Mouse (Mus musculus) MEL (cell line): ENCODE results near the gene Ric8b.

ENCODE experiments used
- CTCF ChIP-seq, 3 experiments: IDR thresholded peaks in 2 of 3; conservative IDR thresholded peaks in 1 of 3; 2 replicates each; pipeline ENCODE4 v1.5.1; 2011 to 2012; ENCODE audit warnings: low read length in 3 of 3, low read depth in 2 of 3, mild to moderate bottlenecking in 2 of 3, improper control_type of control experiment in 1 of 3, inconsistent platforms in 1 of 3, mixed read lengths in 1 of 3, moderate library complexity in 1 of 3; ENCODE audit not compliant: control insufficient read depth in 1 of 3, insufficient read depth in 1 of 3, poor library complexity in 1 of 3, severe bottlenecking in 1 of 3
- MAX ChIP-seq: IDR thresholded peaks from 2 replicates; pipeline ENCODE4 v1.6.1; 2011; ENCODE audit warnings: low read length, improper control_type of control experiment
- POLR2A ChIP-seq, 2 experiments: IDR thresholded peaks; 2 replicates each; pipeline ENCODE4 v1.6.1; 2011 to 2012; ENCODE audit warnings: low read length in 2 of 2, mild to moderate bottlenecking in 2 of 2, control low read depth in 1 of 2, improper control_type of control experiment in 1 of 2, low read depth in 1 of 2, moderate library complexity in 1 of 2; ENCODE audit not compliant: control insufficient read depth in 1 of 2, insufficient read depth in 1 of 2, poor library complexity in 1 of 2
- SMC3 ChIP-seq: IDR thresholded peaks from 2 replicates; pipeline ENCODE4 v1.6.1; 2011; ENCODE audit warnings: low read depth, low read length, improper control_type of control experiment
- USF2 ChIP-seq, 2 experiments: IDR thresholded peaks; 2 replicates each; pipeline ENCODE4 v1.6.1; 2011 to 2012; ENCODE audit warnings: improper control_type of control experiment in 2 of 2, low read length in 2 of 2, borderline replicate concordance in 1 of 2, inconsistent platforms in 1 of 2, low read depth in 1 of 2, mild to moderate bottlenecking in 1 of 2; ENCODE audit not compliant: insufficient read depth in 1 of 2

DNA sequence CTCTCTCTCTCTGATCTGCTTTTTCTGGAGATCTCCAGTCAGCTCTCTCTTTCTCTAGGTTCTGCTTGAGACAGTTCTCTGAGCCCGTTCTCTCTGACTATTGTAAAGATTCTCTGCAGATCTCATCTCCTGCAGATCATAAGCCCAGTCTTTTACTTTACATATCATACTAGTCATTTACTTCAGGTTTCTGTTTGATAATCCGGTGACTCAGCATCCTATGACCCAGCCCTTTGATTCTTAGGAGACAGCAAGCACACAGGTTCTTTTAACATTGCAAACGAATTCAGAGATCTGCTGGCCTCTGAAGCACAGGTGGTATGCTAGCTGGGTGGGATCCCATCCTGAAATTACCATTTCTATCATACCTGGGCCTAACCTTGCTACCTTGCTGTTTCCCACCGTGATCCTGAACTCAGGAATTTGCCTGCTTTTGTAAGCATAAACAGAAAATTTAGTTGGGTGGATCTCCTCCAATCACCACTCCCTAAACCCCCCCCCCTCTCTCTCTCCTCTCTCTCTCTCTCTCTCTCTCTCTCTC is 133.3 kb downstream of the Ric8b start:
- TF ChIP-seq CTCF (IDR thresholded peaks at IDR 0.05 in 2 of 3, conservative IDR thresholded peaks at IDR 0.05 in 1 of 3; ENCODE audit: control insufficient read depth in 1 of 3, insufficient read depth in 1 of 3, low read depth in 2 of 3, low read length in 3 of 3, poor library complexity in 1 of 3, severe bottlenecking in 1 of 3) (no peak), MAX (no peak), USF2 (IDR thresholded peaks at IDR 0.05; ENCODE audit: borderline replicate concordance in 1 of 2, insufficient read depth in 1 of 2, low read depth in 1 of 2, low read length in 2 of 2) (no peak), POLR2A (IDR thresholded peaks at IDR 0.05; ENCODE audit: control insufficient read depth in 1 of 2, insufficient read depth in 1 of 2, low read depth in 1 of 2, low read length in 2 of 2, poor library complexity in 1 of 2) (no peak), SMC3 (no peak)
